ENCODE assay signal across 16 mouse cellular contexts in the genomic region with DNA sequence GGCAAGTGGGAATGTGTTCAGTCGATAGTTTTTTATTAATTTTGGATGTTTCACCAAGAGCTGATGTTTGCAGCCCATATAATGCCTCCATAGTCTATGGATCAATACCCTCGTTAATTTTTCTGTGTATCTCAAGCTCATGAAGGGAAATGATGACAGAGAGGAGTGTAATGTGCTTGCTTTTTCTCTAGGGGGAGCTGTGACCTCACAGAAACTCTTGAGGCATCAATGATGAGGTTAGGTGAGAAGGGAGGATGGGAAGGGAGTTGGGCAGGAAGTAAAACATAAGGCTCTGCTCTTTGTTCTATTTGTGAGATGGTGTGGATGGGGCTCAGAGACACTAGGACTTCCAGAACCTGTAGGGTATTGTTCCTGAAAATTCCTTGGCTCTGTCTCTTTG. TPM values are rescaled to one million over a fixed set of nuclear protein-coding genes. Genes with fewer than 3 reads are reported as not detected.
DNase-seq lines count a peak whose midpoint lies in the region; ATAC-seq and TF ChIP-seq lines count a peak whose summit lies in the region.
"Had no signal": no experiment of that assay in that cellular context is flagged by ENCODE, and none has a peak within 500 bp of the region (broad histone marks: within the 10 kb centered on the region; RNA-seq: fewer than 3 reads in every experiment).

No protein-coding gene starts in this region.

- H3K4me3 ChIP-seq in liver, postnatal 0 days (ENCODE audit: low read depth, low read length) = no peak overlapping the region

- TF ChIP-seq CTCF in liver, postnatal 0 days (IDR thresholded peaks at IDR 0.05; ENCODE audit: low read depth) = peak; percentile 70

- no peaks in the 10 kb centered on the region for H3K9me3 ChIP-seq in liver, postnatal 0 days (ENCODE audit: low read length)

- 44% methylated on average over 2 of the region's 2 CpGs for WGBS in liver, postnatal 0 days (ENCODE audit: insufficient replicate concordance)

- H3K4me1 ChIP-seq in liver, postnatal 0 days (ENCODE audit: insufficient read depth) = peaks cover 4% of the 10 kb centered on the region; the same call in 1 of the 2 replicates

- H3K27ac ChIP-seq in liver, postnatal 0 days (ENCODE audit: low read depth) = no peak overlapping the region
- H3K27ac ChIP-seq: hindbrain, embryonic 14.5 days had no signal

- H3K36me3 ChIP-seq in liver, postnatal 0 days (replicated peaks; ENCODE audit: insufficient read depth, low read length) = no peaks in the 10 kb centered on the region
- no peaks in the 10 kb centered on the region for H3K36me3 ChIP-seq in splenic B cell, adult 2 months (ENCODE audit: control insufficient read depth, insufficient read depth, low read length, poor library complexity, severe bottlenecking)

- ATAC-seq in liver, postnatal 0 days = no peak

- no peak overlapping the region for H3K9ac ChIP-seq in liver, postnatal 0 days (replicated peaks)
- H3K9ac ChIP-seq: hindbrain, embryonic 14.5 days had no signal

- H3K4me2 ChIP-seq in liver, postnatal 0 days (ENCODE audit: low read depth, low read length) = no peak overlapping the region
- H3K4me2 ChIP-seq: heart, embryonic 11.5 days; hindbrain, embryonic 14.5 days had no signal

- TF ChIP-seq EP300 in liver, postnatal 0 days (IDR thresholded peaks at IDR 0.05; ENCODE audit: low read depth) = no peak

- no peaks in the 10 kb centered on the region for H3K27me3 ChIP-seq in liver, postnatal 0 days (ENCODE audit: insufficient read depth, low read length)
- no peaks in the 10 kb centered on the region for H3K27me3 ChIP-seq in splenic B cell, adult 2 months (ENCODE audit: control insufficient read depth, insufficient read depth, low read length, poor library complexity, severe bottlenecking)

- DNase-seq in liver, postnatal 0 days = no peak
- DNase-seq in liver (no peak), ES-CJ7 (ENCODE audit: low read depth, low spot score) (peak; percentile 32)
- peak; percentile 15 for DNase-seq in c-Kit-positive CD71-positive TER-119-positive erythroid progenitor cells, embryonic 14.5 days (ENCODE audit: low spot score)
- peak; percentile 38 for DNase-seq in splenic B cell, adult 2 months (ENCODE audit: low read depth, low spot score)
- no peak for DNase-seq in cerebellum, adult 18-20 months
- DNase-seq in urinary bladder, postnatal 25 days (ENCODE audit: low spot score) = no peak
- DNase-seq in spleen, postnatal 10 days (ENCODE audit: low spot score in 2 of 2) = no peak
- DNase-seq: cerebellum, adult 9-10 months; kidney, postnatal 25 days; lung, adult 18-20 months; midbrain, embryonic 14.5 days; right cerebral cortex, postnatal 4 days had no signal

RNA-seq across cellular contexts. Expression of gene 2210010C04Rik, which starts 11.2 kb away (rescaled TPM):
- polyA plus RNA-seq in liver, postnatal 0 days (2015; fragmentation: Nextera tagmentation; extraction: Ambion mirVana) = 1.1 TPM in 1 of 2 replicates, not detected in the other
- polyA plus RNA-seq: heart, embryonic 11.5 days; hindbrain, embryonic 14.5 days; midbrain, embryonic 14.5 days had no signal

RNA-seq across cellular contexts. Expression of gene Gm2663, which starts 47.3 kb away (rescaled TPM):
- 1.1 TPM in 1 of 2 replicates, not detected in the other for polyA plus RNA-seq in liver, postnatal 0 days (2015; fragmentation: Nextera tagmentation; extraction: Ambion mirVana)
- polyA plus RNA-seq: frontal cortex, adult 2 months; hindbrain, embryonic 14.5 days; midbrain, embryonic 14.5 days had no signal

Comparison
In these comparisons a context has a peak if more than half of its experiments do, and no peak if none do; other contexts are left out.
1. DNase-seq: peak in ES-CJ7 (single experiment), c-Kit-positive CD71-positive TER-119-positive erythroid progenitor cells, embryonic 14.5 days (single experiment) and splenic B cell, adult 2 months (single experiment); none in liver, postnatal 0 days (single experiment), liver (single experiment), cerebellum, adult 18-20 months (0 of 2), urinary bladder, postnatal 25 days (single experiment) and spleen, postnatal 10 days (0 of 2).